Mouse (Mus musculus) CH12.LX (cell line): ENCODE measurements around the gene Zbtb17. TPM values are rescaled to one million over a fixed set of nuclear protein-coding genes. Genes with fewer than 3 reads are reported as not detected.
A peak's percentile ranks its signal among the peaks of the same experiment; 100 is the strongest.

Source experiments
- DNase-seq: peaks from one replicate; pipeline ENCODE4 v3.0.0-alpha.2; 2013; ENCODE audit errors: extremely low read depth
- H3K27ac ChIP-seq: 2 replicates; pipeline ENCODE4 v1.5.1; 2012; ENCODE audit warnings: low read depth, mild to moderate bottlenecking, control low read depth, moderate library complexity; ENCODE audit not compliant: insufficient read depth
- H3K27me3 ChIP-seq: replicated peaks from 2 replicates; pipeline ENCODE3; 2012; ENCODE audit warnings: inconsistent platforms
- H3K36me3 ChIP-seq, 2 experiments: replicated peaks in 1 of 2; 2 replicates each; pipeline versions ENCODE3 to v1.6.1; 2012; ENCODE audit warnings: inconsistent platforms in 1 of 2, low read length in 1 of 2, mild to moderate bottlenecking in 1 of 2, mixed read lengths in 1 of 2, moderate library complexity in 1 of 2; ENCODE audit not compliant: control insufficient read depth in 1 of 2, insufficient read depth in 1 of 2
- H3K4me1 ChIP-seq, 2 experiments: 2 replicates each; pipeline ENCODE4 v1.6.1; 2012; ENCODE audit warnings: inconsistent platforms in 1 of 2, moderate library complexity in 1 of 2; ENCODE audit not compliant: insufficient read depth in 2 of 2, control insufficient read depth in 1 of 2
- H3K4me2 ChIP-seq: 2 replicates; pipeline ENCODE4 v1.6.1; 2012; ENCODE audit warnings: low read depth, mild to moderate bottlenecking, control low read depth; ENCODE audit not compliant: poor library complexity, insufficient read depth, severe bottlenecking
- H3K4me3 ChIP-seq, 3 experiments: fragments of 150-350 bp in 1 of 3; sonication (generic) in 1 of 3; replicated peaks in 1 of 3; 2 replicates each; pipeline versions ENCODE3 to v1.5.1; 2011 to 2012; ENCODE audit warnings: low read depth in 2 of 3, low read length in 2 of 3, mild to moderate bottlenecking in 2 of 3, moderate library complexity in 2 of 3, control low read depth in 1 of 3, improper control_type of control experiment in 1 of 3, inconsistent platforms in 1 of 3, mixed read lengths in 1 of 3; ENCODE audit not compliant: poor library complexity in 1 of 3
- H3K79me2 ChIP-seq: replicated peaks from 2 replicates; pipeline ENCODE4 v1.6.1; 2012; ENCODE audit warnings: mild to moderate bottlenecking, moderate library complexity; ENCODE audit not compliant: control insufficient read depth, poor library complexity, insufficient read depth, severe bottlenecking; ENCODE audit errors: extremely low read depth
- H3K9ac ChIP-seq: 2 replicates; pipeline ENCODE4 v1.6.1; 2012; ENCODE audit warnings: low read depth, mild to moderate bottlenecking, control low read depth, moderate library complexity; ENCODE audit not compliant: insufficient read depth
- H3K9me3 ChIP-seq: replicated peaks from 2 replicates; pipeline ENCODE3; 2012; ENCODE audit warnings: low read length, inconsistent platforms, mixed read lengths
- CHD1 ChIP-seq: IDR thresholded peaks from 2 replicates; pipeline ENCODE4 v1.6.1; 2012; ENCODE audit warnings: low read depth, low read length, improper control_type of control experiment, inconsistent platforms
- CHD2 ChIP-seq: IDR thresholded peaks from 2 replicates; pipeline ENCODE4 v1.6.1; 2011; ENCODE audit warnings: low read length, improper control_type of control experiment
- CTCF ChIP-seq, 2 experiments: IDR thresholded peaks in 1 of 2; conservative IDR thresholded peaks in 1 of 2; 2 replicates each; pipeline ENCODE4 v1.5.1; 2011 to 2012; ENCODE audit warnings: low read depth in 2 of 2, low read length in 2 of 2, improper control_type of control experiment in 1 of 2, inconsistent platforms in 1 of 2, mild to moderate bottlenecking in 1 of 2, moderate library complexity in 1 of 2
- ELF1 ChIP-seq: IDR thresholded peaks from 2 replicates; pipeline ENCODE4 v1.6.1; 2014; ENCODE audit warnings: low read depth, mild to moderate bottlenecking, inconsistent platforms, low read length, improper control_type of control experiment
- EP300 ChIP-seq: IDR thresholded peaks from 2 replicates; pipeline ENCODE4 v1.6.1; 2011; ENCODE audit warnings: low read length, improper control_type of control experiment
- IRF4 ChIP-seq: IDR thresholded peaks from 2 replicates; pipeline ENCODE4 v1.6.1; 2014; ENCODE audit warnings: low read depth, mild to moderate bottlenecking, inconsistent platforms, low read length, improper control_type of control experiment
- JUND ChIP-seq: conservative IDR thresholded peaks from 2 replicates; pipeline ENCODE4 v1.6.1; 2011; ENCODE audit warnings: low read depth, low read length, improper control_type of control experiment
- MAFK ChIP-seq: IDR thresholded peaks from 2 replicates; pipeline ENCODE4 v1.6.1; 2011; ENCODE audit warnings: low read length, improper control_type of control experiment; ENCODE audit not compliant: insufficient replicate concordance
- MAZ ChIP-seq: IDR thresholded peaks from 2 replicates; pipeline ENCODE4 v1.6.1; 2012; ENCODE audit warnings: low read depth, mild to moderate bottlenecking, inconsistent platforms, low read length, improper control_type of control experiment, moderate library complexity
- MXI1 ChIP-seq: IDR thresholded peaks from 2 replicates; pipeline ENCODE4 v1.6.1; 2011; ENCODE audit warnings: mild to moderate bottlenecking, low read depth, low read length, improper control_type of control experiment
- NELFE ChIP-seq: IDR thresholded peaks from 2 replicates; pipeline ENCODE4 v1.6.1; 2011; ENCODE audit warnings: low read depth, low read length, improper control_type of control experiment
- PAX5 ChIP-seq: IDR thresholded peaks from 2 replicates; pipeline ENCODE4 v1.6.1; 2012; ENCODE audit warnings: low read length, inconsistent platforms, mixed read lengths
- POLR2AphosphoS2 ChIP-seq: IDR thresholded peaks from 2 replicates; pipeline ENCODE4 v1.6.1; 2011; ENCODE audit warnings: low read depth, low read length, improper control_type of control experiment
- RAD21 ChIP-seq: IDR thresholded peaks from 2 replicates; pipeline ENCODE4 v1.6.1; 2011; ENCODE audit warnings: low read depth, mild to moderate bottlenecking, low read length, improper control_type of control experiment, moderate library complexity
- SIN3A ChIP-seq: IDR thresholded peaks from 2 replicates; pipeline ENCODE4 v1.6.1; 2012; ENCODE audit warnings: low read length, improper control_type of control experiment, inconsistent platforms
- SMC3 ChIP-seq: IDR thresholded peaks from 2 replicates; pipeline ENCODE4 v1.6.1; 2011; ENCODE audit warnings: low read depth, low read length, improper control_type of control experiment
- TBP ChIP-seq: conservative IDR thresholded peaks from 2 replicates; pipeline ENCODE4 v1.6.1; 2011; ENCODE audit warnings: low read depth, low read length, improper control_type of control experiment
- TCF12 ChIP-seq: IDR thresholded peaks from 2 replicates; pipeline ENCODE4 v1.6.1; 2014; ENCODE audit warnings: low read depth, mild to moderate bottlenecking, inconsistent platforms, low read length, improper control_type of control experiment
- USF1 ChIP-seq: IDR thresholded peaks from 2 replicates; pipeline ENCODE4 v1.6.1; 2014; ENCODE audit warnings: low read depth, mild to moderate bottlenecking, inconsistent platforms, low read length, improper control_type of control experiment
- ZC3H11A ChIP-seq: IDR thresholded peaks from 2 replicates; pipeline ENCODE4 v1.6.1; 2012; ENCODE audit warnings: low read depth, mild to moderate bottlenecking, inconsistent platforms, low read length, improper control_type of control experiment
- ZKSCAN1 ChIP-seq: IDR thresholded peaks from 2 replicates; pipeline ENCODE4 v1.6.1; 2012; ENCODE audit warnings: low read depth, inconsistent platforms, low read length, improper control_type of control experiment, borderline replicate concordance
- ZNF384 ChIP-seq: IDR thresholded peaks from 2 replicates; pipeline ENCODE4 v1.6.1; 2012; ENCODE audit warnings: low read depth, low read length, improper control_type of control experiment, inconsistent platforms
- dilution Hi-C: fragments of 300-500 bp; cut with MboI; formaldehyde crosslinking; loops from 2 replicates; pipeline ENCODE4 v1.14.3; 2020; ENCODE audit warnings: low sequenced_read_pairs; ENCODE audit not compliant: extremely low pct_unique_long_range_greater_than_20kb, extremely low pct_ligation_motif_present
- in situ Hi-C: fragments of 300-500 bp; cut with MboI; formaldehyde crosslinking; loops from 3 replicates; pipeline ENCODE4 v1.14.3; 2019; ENCODE audit warnings: low sequenced_read_pairs, low pct_ligation_motif_present, low pct_unique_long_range_greater_than_20kb, mixed read lengths
- polyA plus RNA-seq: library from polyadenylated mRNA; unstranded; fragments of >175 nt; gene quantifications from 2 replicates; pipeline ENCODE4 v1.2.1, GENCODE M21; 2012; ENCODE audit warnings: low read depth; ENCODE audit not compliant: insufficient read length
- total RNA-seq, 2 experiments: library from RNA; depleted of rRNA; stranded (reverse); fragments of 300-350 nt in 1 of 2; fragments of >200 nt in 1 of 2; gene quantifications; 2 replicates each; pipeline ENCODE4 v1.2.3; 2012 to 2014

The Zbtb17 gene
- total and polyA plus RNA-seq, 3 experiments, result 21.4 to 51.2 (median 47.6) TPM

DNA sequence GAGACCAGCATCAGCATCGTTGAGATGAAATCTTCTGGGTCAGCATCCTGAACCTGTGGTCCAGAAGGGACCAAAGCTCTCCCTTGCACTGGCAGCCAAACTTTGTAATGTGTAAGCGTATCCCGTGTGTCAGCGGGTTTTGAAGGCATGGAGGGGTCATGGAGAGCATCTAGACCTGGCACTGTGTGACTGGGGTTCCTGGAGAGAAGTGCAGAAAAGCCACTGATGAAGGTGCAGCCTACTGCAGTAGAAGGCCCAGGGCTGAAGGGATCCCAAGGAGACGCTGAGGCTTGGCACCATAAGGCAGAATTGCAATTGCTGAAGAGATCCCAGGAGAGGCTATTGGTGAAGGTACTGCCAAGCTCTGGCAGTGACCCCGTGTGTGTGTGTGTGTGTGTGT lies 15.1 kb upstream of the Zbtb17 start:
- peaks cover 6 to 25% of the 10 kb centered on the region in 2 experiments; a peak in 3 of 4 replicates for H3K4me1 ChIP-seq
- H3K9ac ChIP-seq, result no peak overlapping the region
- no peak for DNase-seq
- no peaks in the 10 kb centered on the region for H3K79me2 ChIP-seq
- no peak overlapping the region for H3K4me3 ChIP-seq
- H3K9me3 ChIP-seq, result no peaks in the 10 kb centered on the region
- dilution Hi-C loops (no loop called here), in situ Hi-C loops (no loop called here)
- no peak overlapping the region for H3K27ac ChIP-seq
- peaks cover 1% of the 10 kb centered on the region for H3K27me3 ChIP-seq
- H3K4me2 ChIP-seq, result no peak overlapping the region
- no peaks in the 10 kb centered on the region for H3K36me3 ChIP-seq
- TF ChIP-seq ELF1 (no peak), CHD2 (no peak), POLR2AphosphoS2 (no peak), USF1 (no peak)

- H3K27me3 ChIP-seq, result peaks cover 1% of the 10 kb centered on the region
- no peak for DNase-seq
- H3K36me3 ChIP-seq, result no peaks in the 10 kb centered on the region
- H3K4me1 ChIP-seq, result peaks cover 4 to 22% of the 10 kb centered on the region in 2 experiments; a peak in 3 of 4 replicates
- in situ Hi-C loops, result no loop called here
- TF ChIP-seq ZKSCAN1 (no peak), EP300 (no peak), SMC3 (peak; percentile 84), USF1 (no peak), RAD21 (peak; percentile 64), CHD1 (no peak), ZC3H11A (peak; percentile 25), PAX5 (no peak), CTCF (conservative IDR thresholded peaks at IDR 0.05 in 1 of 2, IDR thresholded peaks at IDR 0.05 in 1 of 2; ENCODE audit: low read depth in 2 of 2, low read length in 2 of 2) (peak; percentile 31 to 72; a peak in 3 of 4 replicates), TCF12 (no peak), ZNF384 (no peak)
- dilution Hi-C loops, result no loop called here
- no peak overlapping the region for H3K9ac ChIP-seq
- H3K4me2 ChIP-seq, result no peak overlapping the region
- H3K9me3 ChIP-seq, result no peaks in the 10 kb centered on the region
- H3K79me2 ChIP-seq, result no peaks in the 10 kb centered on the region
- H3K4me3 ChIP-seq, result no peak overlapping the region
- H3K27ac ChIP-seq, result no peak overlapping the region
Observed at GRCm38 (mm10) chr4:141429847-141430246, 14.6 kb upstream of the Zbtb17 start.

DNA sequence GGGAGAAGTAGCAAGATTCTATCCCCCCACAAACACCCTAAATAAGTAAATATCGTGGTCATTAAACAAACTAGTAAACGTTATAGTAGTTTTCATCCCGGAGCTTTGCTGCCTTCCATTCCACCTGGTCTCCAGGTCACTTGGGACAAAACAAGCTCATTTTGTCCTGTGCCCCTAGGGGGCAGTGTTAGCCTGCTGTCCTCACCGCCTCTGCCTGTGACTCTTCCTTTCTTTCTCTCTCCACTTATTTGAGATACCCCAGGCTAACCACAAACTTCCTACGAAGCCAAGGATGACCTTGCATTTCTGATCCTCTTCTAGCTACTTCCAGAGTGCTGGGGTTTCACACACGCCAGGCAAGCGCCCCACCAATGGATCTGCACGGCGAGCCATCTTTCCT lies 13.5 kb upstream of the Zbtb17 start:
- Histone ChIP-seq H3K4me2 (no peak overlapping the region), H3K36me3 (no peaks in the 10 kb centered on the region), H3K9ac (no peak overlapping the region), H3K27me3 (peaks cover 1% of the 10 kb centered on the region), H3K79me2 (no peaks in the 10 kb centered on the region), H3K4me1 (peaks cover 3 to 15% of the 10 kb centered on the region in 2 experiments; a peak in 3 of 4 replicates), H3K27ac (no peak overlapping the region), H3K9me3 (no peaks in the 10 kb centered on the region), H3K4me3 (no peak overlapping the region)
- in situ Hi-C loops, result no loop called here
- dilution Hi-C loops, result no loop called here
- TF ChIP-seq NELFE (peak; percentile 25; the same call in 1 of the 2 replicates), SIN3A (no peak), CTCF (conservative IDR thresholded peaks at IDR 0.05 in 1 of 2, IDR thresholded peaks at IDR 0.05 in 1 of 2; ENCODE audit: low read depth in 2 of 2, low read length in 2 of 2) (peak; percentile 92 to 94), MXI1 (no peak), IRF4 (0 out of 2 replicates have a peak, but pooled peaks have one; percentile 22), PAX5 (no peak), RAD21 (peak; percentile 94), ZKSCAN1 (no peak), MAZ (no peak), SMC3 (peak; percentile 83), JUND (no peak), TBP (no peak), ELF1 (no peak), TCF12 (peak; percentile 30; the same call in 1 of the 2 replicates), USF1 (no peak), MAFK (no peak), ZC3H11A (peak; percentile 31)
- peak; percentile 62 for DNase-seq
